Mouse (Mus musculus): ENCODE measurements around the gene Zfp931. TPM values are rescaled to one million over a fixed set of nuclear protein-coding genes. Genes with fewer than 3 reads are reported as not detected.

Zfp931 gene
- polyA plus RNA-seq, 1 experiment from 2014 or later = 19.5 TPM

GRCm38 (mm10) chr2:178120651-178121374 lies 42.5 kb upstream of the Zfp931 start:
- H3K27ac ChIP-seq (ENCODE audit: low read depth) = no peak overlapping the region
- no peak overlapping the region for H3K4me3 ChIP-seq (ENCODE audit: low read depth, low read length)
- H3K9ac ChIP-seq = no peak overlapping the region
- no peaks in the 10 kb centered on the region for H3K36me3 ChIP-seq (ENCODE audit: insufficient read depth)
- no peak overlapping the region for H3K4me2 ChIP-seq
- peaks cover 18% of the 10 kb centered on the region for H3K27me3 ChIP-seq (ENCODE audit: insufficient read depth, low read length)
- WGBS = 82% methylated on average over 8 of the region's 8 CpGs
- no peak for ATAC-seq (ENCODE audit: insufficient read depth)
- no peaks in the 10 kb centered on the region for H3K9me3 ChIP-seq (ENCODE audit: low read depth, low read length)
- DNase-seq = no peak
- TF ChIP-seq CTCF (IDR thresholded peaks at IDR 0.05; ENCODE audit: low read depth) = no peak
- peaks cover 7% of the 10 kb centered on the region; the same call in 1 of the 2 replicates for H3K4me1 ChIP-seq (ENCODE audit: insufficient read depth)

- TF ChIP-seq CTCF (IDR thresholded peaks at IDR 0.05; ENCODE audit: low read depth) = no peak
- H3K9ac ChIP-seq = no peak overlapping the region
- H3K4me3 ChIP-seq (ENCODE audit: low read depth, low read length) = no peak overlapping the region
- H3K36me3 ChIP-seq (ENCODE audit: insufficient read depth) = no peaks in the 10 kb centered on the region
- DNase-seq (no peak), ATAC-seq (ENCODE audit: insufficient read depth) (no peak)
- no peak overlapping the region for H3K4me2 ChIP-seq
- no peak overlapping the region for H3K27ac ChIP-seq (ENCODE audit: low read depth)
- no peaks in the 10 kb centered on the region for H3K9me3 ChIP-seq (ENCODE audit: low read depth, low read length)
- H3K4me1 ChIP-seq (ENCODE audit: insufficient read depth) = peaks cover 7% of the 10 kb centered on the region; the same call in 1 of the 2 replicates
- peaks cover 18% of the 10 kb centered on the region for H3K27me3 ChIP-seq (ENCODE audit: insufficient read depth, low read length)
Measured at GRCm38 (mm10) chr2:178120356-178120645, 42.0 kb upstream of the Zfp931 start.

GRCm38 (mm10) chr2:178119561-178120355 lies 41.5 kb upstream of the Zfp931 start:
- WGBS = 15% methylated on average over 19 of the region's 19 CpGs
- no peaks in the 10 kb centered on the region for H3K36me3 ChIP-seq (ENCODE audit: insufficient read depth)
- ATAC-seq (ENCODE audit: insufficient read depth) = 0 out of 2 replicates have a peak, but pooled peaks have one; percentile 5

GRCm38 (mm10) chr2:178118801-178119560 lies 40.7 kb upstream of the Zfp931 start, which contains the start of gene Phactr3:
Gene Phactr3 (plus strand): TSS chr2:178118975.
- DNase-seq = peak; percentile 18

More at GRCm38 (mm10) chr2:178119561-178120355, 41.5 kb upstream of the Zfp931 start:
- H3K27me3 ChIP-seq (ENCODE audit: insufficient read depth, low read length) = peaks cover 18% of the 10 kb centered on the region
- H3K9me3 ChIP-seq (ENCODE audit: low read depth, low read length) = no peaks in the 10 kb centered on the region
- no peak overlapping the region for H3K9ac ChIP-seq
- peak overlapping the region; percentile 37 for H3K4me3 ChIP-seq (ENCODE audit: low read depth, low read length)
- TF ChIP-seq CTCF (IDR thresholded peaks at IDR 0.05; ENCODE audit: low read depth) = 0 out of 2 replicates have a peak, but pooled peaks have one; percentile 2
- H3K27ac ChIP-seq (ENCODE audit: low read depth) = no peak overlapping the region
- peak overlapping the region; percentile 76 for H3K4me2 ChIP-seq
- no peak for DNase-seq
- H3K4me1 ChIP-seq (ENCODE audit: insufficient read depth) = peaks cover 7% of the 10 kb centered on the region; the same call in 1 of the 2 replicates

GRCm38 (mm10) chr2:178117946-178118345 lies 39.7 kb upstream of the Zfp931 start:
- peak; percentile 42; the same call in 1 of the 2 replicates for ATAC-seq (ENCODE audit: insufficient read depth)
- H3K36me3 ChIP-seq (ENCODE audit: insufficient read depth) = no peaks in the 10 kb centered on the region
- no peak overlapping the region for H3K4me2 ChIP-seq
- peak; percentile 80 for DNase-seq
- no peak overlapping the region for H3K4me3 ChIP-seq (ENCODE audit: low read depth, low read length)
- peaks cover 7% of the 10 kb centered on the region; the same call in 1 of the 2 replicates for H3K4me1 ChIP-seq (ENCODE audit: insufficient read depth)
- H3K9me3 ChIP-seq (ENCODE audit: low read depth, low read length) = no peaks in the 10 kb centered on the region
- 22% methylated on average over 12 of the region's 12 CpGs for WGBS
- peaks cover 18% of the 10 kb centered on the region for H3K27me3 ChIP-seq (ENCODE audit: insufficient read depth, low read length)
- H3K27ac ChIP-seq (ENCODE audit: low read depth) = no peak overlapping the region
- peak; percentile 65 for TF ChIP-seq CTCF (IDR thresholded peaks at IDR 0.05; ENCODE audit: low read depth)
- no peak overlapping the region for H3K9ac ChIP-seq

More at GRCm38 (mm10) chr2:178118801-178119560, 40.7 kb upstream of the Zfp931 start, which contains the start of gene Phactr3:
- peaks cover 18% of the 10 kb centered on the region for H3K27me3 ChIP-seq (ENCODE audit: insufficient read depth, low read length)
- peak; percentile 78 for ATAC-seq (ENCODE audit: insufficient read depth)
- H3K4me2 ChIP-seq = peak within 1 kb of the TSS; percentile 76
- no peak for TF ChIP-seq CTCF (IDR thresholded peaks at IDR 0.05; ENCODE audit: low read depth)
- H3K27ac ChIP-seq (ENCODE audit: low read depth) = no peak within 1 kb of the TSS
- peaks cover 7% of the 10 kb centered on the region; the same call in 1 of the 2 replicates for H3K4me1 ChIP-seq (ENCODE audit: insufficient read depth)
- peak within 1 kb of the TSS; percentile 32 for H3K9ac ChIP-seq
- no peaks in the 10 kb centered on the region for H3K36me3 ChIP-seq (ENCODE audit: insufficient read depth)
- 1% methylated on average over 45 of the region's 45 CpGs for WGBS
- no peaks in the 10 kb centered on the region for H3K9me3 ChIP-seq (ENCODE audit: low read depth, low read length)
- peak within 1 kb of the TSS; percentile 37 for H3K4me3 ChIP-seq (ENCODE audit: low read depth, low read length)

- no peaks in the 10 kb centered on the region for H3K36me3 ChIP-seq (ENCODE audit: insufficient read depth)
- H3K4me1 ChIP-seq (ENCODE audit: insufficient read depth) = no peaks in the 10 kb centered on the region
Measured at GRCm38 (mm10) chr2:178101957-178102356, 23.7 kb upstream of the Zfp931 start.

More at GRCm38 (mm10) chr2:178101957-178102356, 23.7 kb upstream of the Zfp931 start:
- TF ChIP-seq CTCF (IDR thresholded peaks at IDR 0.05; ENCODE audit: low read depth) = peak; percentile 68
- 16% methylated on average over 7 of the region's 7 CpGs for WGBS
- DNase-seq (peak; percentile 75), ATAC-seq (ENCODE audit: insufficient read depth) (peak; percentile 86)
- H3K27ac ChIP-seq (ENCODE audit: low read depth) = no peak overlapping the region
- no peak overlapping the region for H3K4me3 ChIP-seq (ENCODE audit: low read depth, low read length)
- no peak overlapping the region for H3K4me2 ChIP-seq
- no peaks in the 10 kb centered on the region for H3K27me3 ChIP-seq (ENCODE audit: insufficient read depth, low read length)
- no peaks in the 10 kb centered on the region for H3K9me3 ChIP-seq (ENCODE audit: low read depth, low read length)
- no peak overlapping the region for H3K9ac ChIP-seq

All from lung, embryonic 14.5 days (tissue).